Mouse (Mus musculus) cerebellum, adult 2 months (tissue): ENCODE measurements around the gene Scd3.

Source experiments
- CTCF ChIP-seq: fragments of 200-500 bp; IDR thresholded peaks from 2 replicates; pipeline ENCODE4 v1.5.1; 2011; ENCODE audit warnings: low read depth, mild to moderate bottlenecking, control low read depth, low read length, moderate library complexity, borderline replicate concordance; ENCODE audit not compliant: insufficient read depth
- POLR2A ChIP-seq: fragments of 200-500 bp; IDR thresholded peaks from 2 replicates; pipeline ENCODE4 v1.6.1; 2011; ENCODE audit warnings: low read length, control low read depth, borderline replicate concordance; ENCODE audit not compliant: insufficient read depth

GRCm38 (mm10) chr19:44176741-44177140, 26.3 kb upstream of the Scd3 start:
- TF ChIP-seq CTCF (no peak), POLR2A (no peak)
